19 mouse cellular contexts compared by ENCODE assay signal in the genomic region with DNA sequence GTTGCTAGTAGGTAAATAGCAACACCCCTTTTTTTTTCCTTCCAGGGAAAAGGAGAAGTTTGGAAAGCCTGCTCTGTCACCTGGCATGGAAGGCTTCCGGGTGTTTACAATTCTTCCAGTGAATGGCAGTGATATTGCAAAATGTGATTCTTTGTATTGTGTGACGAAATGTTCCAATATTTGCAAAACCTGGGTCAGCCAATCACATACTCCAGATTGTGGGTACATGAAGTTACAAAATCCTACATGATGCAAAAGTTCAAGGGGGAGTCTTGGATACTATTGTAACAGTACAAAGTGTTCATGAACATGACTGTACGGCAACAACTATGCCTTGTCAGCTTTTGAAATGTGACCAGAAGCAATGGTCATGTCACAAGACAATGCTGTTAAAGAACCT.
DNase-seq lines count a peak whose midpoint lies in the region; ATAC-seq and TF ChIP-seq lines count a peak whose summit lies in the region.
"Had no signal": no experiment of that assay in that cellular context is flagged by ENCODE, and none has a peak within 500 bp of the region (broad histone marks: within the 10 kb centered on the region; RNA-seq: fewer than 3 reads in every experiment).

No protein-coding gene starts in this region.

- H3K4me3 ChIP-seq in lung, embryonic 14.5 days (ENCODE audit: low read depth, low read length): no peak overlapping the region
- H3K4me3 ChIP-seq in heart, embryonic 11.5 days (ENCODE audit: low read depth, low read length): no peak overlapping the region
- H3K4me3 ChIP-seq: midbrain, embryonic 15.5 days had no signal

- H3K4me2 ChIP-seq in lung, embryonic 14.5 days: no peak overlapping the region
- no peak overlapping the region for H3K4me2 ChIP-seq in heart, embryonic 11.5 days
- H3K4me2 ChIP-seq: midbrain, embryonic 15.5 days had no signal

- WGBS in lung, embryonic 14.5 days: 85% methylated on average over 3 of the region's 3 CpGs
- WGBS in heart, embryonic 11.5 days (ENCODE audit: insufficient replicate concordance): 88% methylated on average over 3 of the region's 3 CpGs

- no peak overlapping the region for H3K9ac ChIP-seq in lung, embryonic 14.5 days
- H3K9ac ChIP-seq in heart, embryonic 11.5 days (ENCODE audit: low read depth, low read length): no peak overlapping the region
- H3K9ac ChIP-seq: midbrain, embryonic 15.5 days had no signal

- no peaks in the 10 kb centered on the region for H3K4me1 ChIP-seq in lung, embryonic 14.5 days (ENCODE audit: insufficient read depth)
- H3K4me1 ChIP-seq in heart, embryonic 11.5 days (ENCODE audit: control insufficient read depth, insufficient read depth, low read length): no peaks in the 10 kb centered on the region

- no peak overlapping the region for H3K27ac ChIP-seq in lung, embryonic 14.5 days (ENCODE audit: low read depth)
- no peak overlapping the region for H3K27ac ChIP-seq in heart, embryonic 11.5 days (ENCODE audit: low read depth, low read length)
- H3K27ac ChIP-seq: kidney, postnatal 0 days; macrophage; midbrain, embryonic 15.5 days had no signal

- no peak for ATAC-seq in lung, embryonic 14.5 days (ENCODE audit: insufficient read depth)
- ATAC-seq in megakaryocyte, adult 5-6 weeks (ENCODE audit: poor library complexity, severe bottlenecking): peak; percentile 86
- no peak for ATAC-seq in heart, embryonic 11.5 days (replicated peaks; ENCODE audit: insufficient number of reproducible peaks, low FRiP score, low TSS enrichment)
- ATAC-seq: hindbrain, embryonic 16.5 days; intestine, postnatal 0 days; midbrain, embryonic 15.5 days; Patski had no signal

- DNase-seq in adrenal gland, postnatal 36 days: peak; percentile 7 to 28
- no peak for DNase-seq in adrenal gland, postnatal 4 days (ENCODE audit: low spot score in 2 of 2)
- DNase-seq in fibroblast of lung, adult 2 months (ENCODE audit: low read depth): peak; percentile 22
- peak; percentile 16 for DNase-seq in lung, embryonic 14.5 days
- no peak for DNase-seq in frontal cortex, postnatal 14 days (ENCODE audit: low spot score in 2 of 2)
- DNase-seq in cerebellum, postnatal 25 days: no peak
- DNase-seq: cerebellum, adult 2 months; gastrocnemius, postnatal 36 days; heart, postnatal 4 days; left cerebral cortex, postnatal 4 days; thymus, adult 2 months had no signal

- no peaks in the 10 kb centered on the region for H3K27me3 ChIP-seq in lung, embryonic 14.5 days (ENCODE audit: insufficient read depth, low read length)
- no peaks in the 10 kb centered on the region for H3K27me3 ChIP-seq in heart, embryonic 11.5 days (ENCODE audit: control insufficient read depth, insufficient read depth, low read length)
- H3K27me3 ChIP-seq: midbrain, embryonic 15.5 days; Patski had no signal

- H3K36me3 ChIP-seq in lung, embryonic 14.5 days (ENCODE audit: insufficient read depth): no peaks in the 10 kb centered on the region
- H3K36me3 ChIP-seq in heart, embryonic 11.5 days (ENCODE audit: control insufficient read depth, insufficient read depth, low read length): no peaks in the 10 kb centered on the region
- H3K36me3 ChIP-seq: midbrain, embryonic 15.5 days had no signal

- H3K9me3 ChIP-seq in lung, embryonic 14.5 days (ENCODE audit: low read depth, low read length): no peaks in the 10 kb centered on the region
- H3K9me3 ChIP-seq in heart, embryonic 11.5 days (replicated peaks; ENCODE audit: control insufficient read depth, low read length): no peaks in the 10 kb centered on the region
- H3K9me3 ChIP-seq: midbrain, embryonic 15.5 days had no signal

- no peak for TF ChIP-seq CTCF in lung, embryonic 14.5 days (IDR thresholded peaks at IDR 0.05; ENCODE audit: low read depth)

Comparison
In these comparisons a context has a peak if more than half of its experiments do, and no peak if none do; other contexts are left out.
1. DNase-seq: peak in adrenal gland, postnatal 36 days (2 of 2), fibroblast of lung, adult 2 months (single experiment) and lung, embryonic 14.5 days (single experiment); none in adrenal gland, postnatal 4 days (0 of 2), frontal cortex, postnatal 14 days (0 of 2) and cerebellum, postnatal 25 days (0 of 2).